20 mouse cellular contexts compared by ENCODE assay signal in genomic region chr2:71743377-71743776, GRCm38 (mm10). TPM values are rescaled to one million over a fixed set of nuclear protein-coding genes. Genes with fewer than 3 reads are reported as not detected.
DNase-seq lines count a peak whose midpoint lies in the region; ATAC-seq and TF ChIP-seq lines count a peak whose summit lies in the region.
"Had no signal": no experiment of that assay in that cellular context is flagged by ENCODE, and none has a peak within 500 bp of the region (broad histone marks: within the 10 kb centered on the region; RNA-seq: fewer than 3 reads in every experiment).

No protein-coding gene starts in this region.

- intact Hi-C loops in heart, postnatal 14 days (cut with DNase I) = no loop called here

- no peaks in the 10 kb centered on the region for H3K36me3 ChIP-seq in heart, embryonic 11.5 days (ENCODE audit: control insufficient read depth, insufficient read depth, low read length)
- H3K36me3 ChIP-seq in liver, adult 2 months (ENCODE audit: control insufficient read depth, insufficient read depth, low read length) = no peaks in the 10 kb centered on the region
- no peaks in the 10 kb centered on the region for H3K36me3 ChIP-seq in liver, embryonic 12.5 days
- H3K36me3 ChIP-seq in ES-Bruce4 (ENCODE audit: control insufficient read depth, insufficient read depth, low read length, poor library complexity, severe bottlenecking) = no peaks in the 10 kb centered on the region
- H3K36me3 ChIP-seq: embryonic facial prominence, embryonic 13.5 days; hindbrain, embryonic 13.5 days; intestine, embryonic 15.5 days had no signal

- H3K79me2 ChIP-seq in liver, adult 2 months (ENCODE audit: control insufficient read depth, insufficient read depth, low read length) = no peaks in the 10 kb centered on the region

- 50% methylated on average over 7 of the region's 7 CpGs for WGBS in heart, embryonic 11.5 days (ENCODE audit: insufficient replicate concordance)
- 64% methylated on average over 7 of the region's 7 CpGs for WGBS in liver, adult 2 months
- 58% methylated on average over 7 of the region's 7 CpGs for WGBS in liver, embryonic 12.5 days (ENCODE audit: insufficient replicate concordance)

- H3K27ac ChIP-seq in heart, embryonic 11.5 days (ENCODE audit: low read depth, low read length) = 0 out of 2 replicates have a peak overlapping the region, but pooled peaks have one; percentile 8
- no peak overlapping the region for H3K27ac ChIP-seq in liver, adult 2 months (replicated peaks; ENCODE audit: insufficient read depth, low read depth, low read length)
- no peak overlapping the region for H3K27ac ChIP-seq in liver, embryonic 12.5 days
- peak overlapping the region; percentile 73 for H3K27ac ChIP-seq in ES-Bruce4 (ENCODE audit: insufficient read depth, low read length)
- H3K27ac ChIP-seq: embryonic facial prominence, embryonic 13.5 days; forebrain, embryonic 13.5 days; gastrocnemius, adult 2 months; hindbrain, embryonic 13.5 days; hindbrain, postnatal 0 days; intestine, embryonic 15.5 days had no signal

- H3K4me2 ChIP-seq in heart, embryonic 11.5 days = no peak overlapping the region
- no peak overlapping the region for H3K4me2 ChIP-seq in liver, embryonic 12.5 days
- H3K4me2 ChIP-seq: embryonic facial prominence, embryonic 13.5 days; forebrain, embryonic 13.5 days; hindbrain, embryonic 13.5 days; intestine, embryonic 15.5 days had no signal

- H3K9ac ChIP-seq in heart, embryonic 11.5 days (ENCODE audit: low read depth, low read length) = no peak overlapping the region
- no peak overlapping the region for H3K9ac ChIP-seq in liver, adult 2 months (ENCODE audit: low read depth, low read length)
- no peak overlapping the region for H3K9ac ChIP-seq in liver, embryonic 12.5 days
- 0 out of 2 replicates have a peak overlapping the region, but pooled peaks have one; percentile 3 for H3K9ac ChIP-seq in ES-Bruce4 (ENCODE audit: low read depth, poor library complexity, severe bottlenecking)
- H3K9ac ChIP-seq: embryonic facial prominence, embryonic 13.5 days; forebrain, embryonic 13.5 days; hindbrain, embryonic 13.5 days; intestine, embryonic 15.5 days had no signal

- H3K27me3 ChIP-seq in heart, embryonic 11.5 days (ENCODE audit: control insufficient read depth, insufficient read depth, low read length) = no peaks in the 10 kb centered on the region
- H3K27me3 ChIP-seq in liver, adult 2 months (ENCODE audit: control insufficient read depth, insufficient read depth, low read length) = no peaks in the 10 kb centered on the region
- H3K27me3 ChIP-seq in liver, embryonic 12.5 days (replicated peaks) = no peaks in the 10 kb centered on the region
- no peaks in the 10 kb centered on the region for H3K27me3 ChIP-seq in ES-Bruce4 (ENCODE audit: control insufficient read depth, insufficient read depth, low read length, poor library complexity, severe bottlenecking)
- H3K27me3 ChIP-seq: embryonic facial prominence, embryonic 13.5 days; forebrain, embryonic 13.5 days; intestine, embryonic 15.5 days had no signal

- peak; percentile 53; the same call in 1 of the 2 replicates for TF ChIP-seq EP300 in ES-Bruce4 (IDR thresholded peaks at IDR 0.05; ENCODE audit: insufficient read depth, low read depth, low read length)

- TF ChIP-seq POLR2A in liver, adult 2 months (IDR thresholded peaks at IDR 0.05; ENCODE audit: extremely low read depth, insufficient read depth, low read length) = no peak
- TF ChIP-seq POLR2A in ES-Bruce4 (IDR thresholded peaks at IDR 0.05; ENCODE audit: insufficient read depth, low read length) = no peak

- no peaks in the 10 kb centered on the region for H3K9me3 ChIP-seq in heart, embryonic 11.5 days (replicated peaks; ENCODE audit: control insufficient read depth, low read length)
- H3K9me3 ChIP-seq in liver, embryonic 12.5 days (replicated peaks) = no peaks in the 10 kb centered on the region
- no peaks in the 10 kb centered on the region for H3K9me3 ChIP-seq in ES-Bruce4 (replicated peaks; ENCODE audit: control insufficient read depth, insufficient read depth, low read length, poor library complexity, severe bottlenecking)
- H3K9me3 ChIP-seq: embryonic facial prominence, embryonic 13.5 days; forebrain, embryonic 13.5 days; hindbrain, embryonic 13.5 days; intestine, embryonic 15.5 days had no signal

- no peak for ATAC-seq in heart, embryonic 11.5 days (replicated peaks; ENCODE audit: insufficient number of reproducible peaks, low FRiP score, low TSS enrichment)
- no peak for ATAC-seq in liver, embryonic 12.5 days
- no peak for ATAC-seq in inflammation-experienced regulatory T-cells, adult 6 months
- ATAC-seq: forebrain, embryonic 13.5 days; hindbrain, postnatal 0 days; intestine, embryonic 15.5 days had no signal

- no peak for DNase-seq in heart, postnatal 14 days
- DNase-seq in liver, adult 2 months (ENCODE audit: extremely low read depth, low read depth, low spot score) = peak; percentile 21
- DNase-seq in yolk sac, embryonic 10.5 days (ENCODE audit: low spot score) = peak; percentile 48
- DNase-seq: adrenal gland, adult 8-10 months; adrenal gland, postnatal 36 days; cerebellum, adult 2 months; cerebellum, postnatal 14 days; gastrocnemius, adult 2 months; gastrocnemius, postnatal 36 days; heart, adult 18-20 months; heart, postnatal 10 days had no signal

- no peak overlapping the region for H3K4me3 ChIP-seq in heart, embryonic 11.5 days (ENCODE audit: low read depth, low read length)
- H3K4me3 ChIP-seq in liver, adult 2 months (ENCODE audit: insufficient read depth, low read depth, low read length) = no peak overlapping the region
- H3K4me3 ChIP-seq in liver, embryonic 12.5 days = no peak overlapping the region
- peak overlapping the region; percentile 4; the same call in 1 of the 2 replicates for H3K4me3 ChIP-seq in ES-Bruce4 (ENCODE audit: low read depth, low read length)
- H3K4me3 ChIP-seq: embryonic facial prominence, embryonic 13.5 days; forebrain, embryonic 13.5 days; gastrocnemius, adult 2 months; hindbrain, embryonic 13.5 days; intestine, embryonic 15.5 days had no signal

- peaks cover 28% of the 10 kb centered on the region for H3K4me1 ChIP-seq in heart, embryonic 11.5 days (ENCODE audit: control insufficient read depth, insufficient read depth, low read length)
- peaks cover 2% of the 10 kb centered on the region for H3K4me1 ChIP-seq in liver, adult 2 months (ENCODE audit: control insufficient read depth, insufficient read depth, low read length)
- peaks cover 26% of the 10 kb centered on the region for H3K4me1 ChIP-seq in liver, embryonic 12.5 days
- peaks cover 2% of the 10 kb centered on the region for H3K4me1 ChIP-seq in ES-Bruce4 (ENCODE audit: control insufficient read depth, insufficient read depth, low read length)

- no peak for TF ChIP-seq CTCF in liver, adult 2 months (IDR thresholded peaks at IDR 0.05; ENCODE audit: low read depth, low read length)
- TF ChIP-seq CTCF in ES-Bruce4 (IDR thresholded peaks at IDR 0.05; ENCODE audit: low read depth, low read length) = no peak

RNA-seq across cellular contexts. Expression of gene Itga6, which starts 2.0 kb away (rescaled TPM):
- 128 and 152 TPM in 2 replicates for polyA plus RNA-seq in heart, embryonic 11.5 days (2014; fragmentation: Nextera tagmentation; extraction: Ambion mirVana)
- 10 to 100 TPM; 79.2 to 80.7 TPM for total RNA-seq in heart, postnatal 14 days (2021)
- total RNA-seq in liver, adult 2 months (2014; rRNA removed) = 5.1 and 6.1 TPM in 2 replicates
- polyA plus RNA-seq in liver, adult 2 months (2012; rRNA removed) = 2.2 and 2.4 TPM in 2 replicates
- polyA plus RNA-seq in liver, embryonic 12.5 days (2016; fragmentation: Nextera tagmentation; extraction: Ambion mirVana) = 14.2 and 14.6 TPM in 2 replicates
- 143 and 151 TPM in 2 replicates for polyA plus RNA-seq in ES-Bruce4 (2011; ENCODE audit: insufficient read depth, insufficient read length, low read depth, missing spikeins)
- polyA plus RNA-seq in inflammation-experienced regulatory T-cells, adult 6 months (2017; shearing (Covaris generic)) = 10 to 100 TPM; 23.9 to 54.9 (median 42.7) TPM

Comparison
In these comparisons a context has a peak if more than half of its experiments do, and no peak if none do; other contexts are left out.
1. H3K27ac ChIP-seq: peak in heart, embryonic 11.5 days (single experiment) and ES-Bruce4 (single experiment); none in liver, adult 2 months (single experiment) and liver, embryonic 12.5 days (single experiment).
2. DNase-seq: peak in liver, adult 2 months (single experiment) and yolk sac, embryonic 10.5 days (single experiment); none in heart, postnatal 14 days (0 of 2).